Mouse (Mus musculus) olfactory bulb, adult 2 months (tissue): ENCODE measurements around the gene Slc39a11.

Experiments used
- CTCF ChIP-seq: fragments of 200-500 bp; IDR thresholded peaks from 2 replicates; pipeline ENCODE4 v1.5.1; 2012; ENCODE audit warnings: low read depth, mild to moderate bottlenecking, low read length, moderate library complexity; ENCODE audit not compliant: insufficient read depth
- POLR2A ChIP-seq: fragments of 200-500 bp; IDR thresholded peaks from 2 replicates; pipeline ENCODE4 v1.6.1; 2012; ENCODE audit warnings: mild to moderate bottlenecking, low read depth, low read length, moderate library complexity; ENCODE audit not compliant: insufficient read depth

DNA sequence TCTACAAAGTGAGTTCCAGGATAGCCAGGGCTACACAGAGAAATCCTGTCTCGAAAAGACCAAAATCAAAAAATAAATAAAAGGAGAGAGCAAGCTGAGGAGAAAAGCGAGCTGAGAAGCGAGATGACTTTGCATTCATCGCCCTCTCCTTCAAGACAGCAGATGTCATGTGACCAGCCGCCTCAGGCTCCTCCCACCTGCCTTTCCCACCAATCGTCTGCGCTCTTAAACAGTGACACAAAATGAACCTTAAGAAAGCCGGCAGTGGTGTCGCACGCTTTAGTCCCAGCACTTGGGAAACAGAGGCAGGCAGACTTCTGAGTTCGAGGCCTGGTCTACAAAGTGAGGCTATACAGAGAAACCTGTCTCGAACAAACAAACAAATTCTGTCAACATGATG is 42.3 kb downstream of the Slc39a11 start:
- TF ChIP-seq POLR2A = no peak
- no peak for TF ChIP-seq CTCF
